Mouse (Mus musculus) testis, postnatal 14 days (tissue): Measurements from ENCODE around the gene Fam167b.

Experiments
- DNase-seq: peaks from one replicate; pipeline ENCODE4 v3.0.0; 2021; ENCODE audit warnings: low spot score

Fam167b gene

DNA sequence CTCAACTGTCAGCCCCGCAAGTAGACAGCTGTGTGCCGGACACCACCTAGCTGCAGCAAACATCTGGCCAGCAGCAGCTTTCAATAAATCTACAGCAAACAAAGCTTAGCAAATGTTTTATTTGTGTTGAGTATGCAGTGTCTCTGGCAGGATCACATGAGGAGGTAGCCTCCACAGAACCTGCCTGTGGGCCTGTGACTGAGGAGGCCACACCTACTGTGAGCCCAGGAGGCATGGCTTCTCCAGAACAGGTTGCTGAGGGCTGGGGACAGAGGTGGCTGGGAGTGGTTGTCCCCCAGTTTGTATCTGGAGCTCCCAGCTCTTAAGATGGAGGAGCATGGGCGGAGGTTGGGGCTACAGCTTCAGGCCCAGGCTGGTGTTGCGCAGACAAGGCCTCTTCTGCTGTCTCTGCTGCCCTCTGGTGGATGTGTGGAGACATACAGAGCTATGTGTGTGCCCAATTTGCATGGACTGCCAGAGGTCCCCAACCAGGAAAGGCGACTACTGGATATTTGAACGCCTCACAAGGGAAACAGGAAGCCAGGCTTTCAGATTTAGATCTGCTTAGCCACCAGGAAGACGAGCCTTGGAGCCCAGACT lies 30.2 kb upstream of the Fam167b start:
- DNase-seq, result peak; percentile 63

DNA sequence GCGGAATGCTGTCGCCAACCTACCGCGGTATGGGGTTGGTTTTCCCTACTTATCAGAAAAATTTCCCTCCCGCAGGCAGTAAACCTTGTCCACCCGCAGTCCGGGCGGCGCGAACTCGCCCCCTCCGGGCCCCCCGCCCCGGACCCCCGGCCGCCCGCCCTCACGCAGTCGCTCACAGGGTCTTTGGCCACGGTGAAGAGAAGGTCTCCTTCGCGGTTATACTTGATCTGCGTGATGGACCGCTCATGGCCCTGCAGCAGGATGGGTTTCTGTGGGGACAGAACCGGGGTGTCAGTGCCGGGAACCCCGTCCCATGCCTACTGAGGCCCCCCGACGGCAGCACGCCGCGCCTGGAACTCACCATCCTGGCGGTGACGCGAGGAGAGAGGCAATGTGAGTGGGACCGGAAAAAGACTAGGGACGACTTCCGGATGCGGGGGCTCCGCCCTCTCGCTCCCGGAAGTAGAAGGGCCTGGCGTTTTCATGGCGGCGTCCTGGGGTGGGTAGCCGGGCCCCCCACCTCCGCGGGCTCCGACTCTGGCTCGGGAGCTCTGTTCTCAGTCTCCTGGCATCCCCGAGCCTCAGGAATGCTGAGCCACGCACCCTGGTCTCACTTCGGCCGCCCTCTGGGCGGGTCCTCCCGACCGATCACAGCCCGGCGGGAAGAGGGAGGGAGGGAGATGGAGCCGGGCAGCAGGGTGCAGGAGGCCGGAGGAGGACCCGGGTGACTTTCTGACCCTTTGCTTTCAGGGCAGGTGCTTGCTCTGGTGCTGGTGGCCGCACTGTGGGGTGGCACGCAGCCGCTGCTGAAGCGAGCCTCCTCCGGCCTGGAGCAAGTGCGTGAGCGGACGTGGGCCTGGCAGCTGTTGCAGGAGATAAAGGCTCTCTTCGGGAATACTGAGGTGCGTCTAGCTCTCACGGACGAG lies 22.1 kb upstream of the Fam167b start, which contains the start of the genes Eif3i and Tmem234:
Eif3i (minus strand) TSS at position 416 of the 926 bp plus-strand sequence.
Tmem234 (plus strand) TSS at position 436 of the 926 bp plus-strand sequence.
- peak; percentile 89 for DNase-seq

DNA sequence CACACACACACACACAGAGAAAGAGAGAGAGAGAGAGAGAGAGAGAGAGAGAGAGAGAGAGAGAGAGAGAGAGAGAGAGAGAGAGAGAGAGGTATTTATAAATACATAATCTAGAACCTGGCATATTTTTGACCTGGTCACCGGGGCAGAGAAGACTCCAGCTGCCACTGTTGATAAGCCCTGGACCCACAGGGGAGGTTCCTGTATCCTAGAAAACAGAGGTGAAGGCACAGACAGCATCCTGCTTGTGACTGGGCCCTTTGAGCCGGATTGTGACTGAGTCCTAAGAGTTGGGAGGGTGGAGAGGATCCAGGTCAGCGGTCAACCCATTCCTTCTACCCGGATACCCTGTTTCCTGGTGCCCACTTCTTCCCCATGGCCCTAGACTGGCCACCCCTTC lies 10.5 kb upstream of the Fam167b start:
- DNase-seq, result no peak

DNA sequence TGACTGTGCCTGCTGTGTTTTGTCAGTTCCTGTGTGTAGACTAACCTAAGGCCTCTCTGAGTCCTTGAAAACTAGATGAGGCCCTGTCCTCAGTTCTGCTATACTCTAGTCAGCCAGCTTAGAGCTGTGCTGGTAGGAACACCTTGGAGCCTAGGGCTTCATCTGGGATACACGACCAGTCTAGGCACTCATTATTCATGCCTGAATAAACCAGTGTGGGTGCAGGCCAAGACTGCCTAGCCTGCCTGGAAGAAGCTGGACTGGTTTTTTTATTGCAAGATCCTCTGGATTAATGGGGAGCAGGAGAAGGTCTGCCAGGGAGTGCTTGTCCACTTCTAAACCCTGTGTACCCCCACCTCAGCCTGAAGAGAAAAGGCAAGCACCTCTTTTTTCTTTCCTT lies 8.6 kb upstream of the Fam167b start:
- DNase-seq, result no peak

DNA sequence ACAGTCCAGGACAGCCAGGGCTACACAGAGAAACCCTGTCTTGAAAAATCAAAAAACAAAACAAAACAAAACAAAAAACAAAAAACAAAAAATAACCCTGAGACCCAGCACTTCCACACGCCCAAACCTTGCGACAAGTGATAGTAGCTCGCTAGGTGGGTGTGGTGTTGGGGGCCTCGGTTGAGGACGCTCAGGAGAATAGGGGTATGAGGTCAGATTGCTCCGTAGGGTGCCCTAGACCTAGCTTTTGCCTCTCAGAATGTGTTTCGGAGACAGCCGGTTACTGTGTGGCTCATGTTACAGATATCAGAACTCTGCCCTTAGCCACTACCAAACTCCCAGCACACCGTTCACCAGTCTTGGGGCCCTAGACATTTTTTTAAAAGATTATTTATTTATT lies 7.4 kb upstream of the Fam167b start:
- no peak for DNase-seq

DNA sequence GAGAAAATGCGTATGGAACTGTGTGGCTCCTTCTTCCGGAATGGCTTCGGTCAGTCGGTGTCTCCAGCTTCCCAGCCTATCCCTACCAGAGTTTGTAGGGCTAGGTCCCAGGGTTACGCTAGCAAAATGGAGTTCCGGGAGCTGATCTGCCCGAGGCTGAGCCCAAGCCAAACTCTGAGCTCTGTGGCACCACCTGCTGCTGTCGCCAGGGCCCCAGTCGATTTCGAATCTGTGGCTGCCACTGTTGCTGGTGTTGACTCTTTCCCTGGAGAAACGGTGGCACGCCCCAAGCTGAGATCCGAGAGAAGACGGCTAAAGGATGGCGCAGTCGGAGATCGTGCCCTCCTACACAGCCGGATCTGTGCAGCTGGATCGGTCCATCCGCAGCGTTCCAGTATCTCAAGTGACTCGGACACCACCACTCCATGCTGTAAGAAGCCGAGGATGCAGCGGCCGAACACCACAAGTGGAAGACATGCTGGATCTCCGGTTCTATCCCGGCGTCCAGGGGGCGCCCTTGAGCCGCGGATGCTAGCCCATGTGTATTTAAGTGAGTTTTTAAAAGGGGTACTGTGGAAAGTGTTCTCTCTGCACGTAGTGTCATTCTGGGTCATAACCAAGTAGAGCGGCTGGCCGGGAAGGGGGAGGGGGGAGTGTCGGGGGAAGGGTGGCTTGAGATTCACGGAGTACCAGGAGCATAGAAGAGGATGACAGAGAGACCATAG lies 6.7 kb upstream of the Fam167b start:
- peak; percentile 76 for DNase-seq

DNA sequence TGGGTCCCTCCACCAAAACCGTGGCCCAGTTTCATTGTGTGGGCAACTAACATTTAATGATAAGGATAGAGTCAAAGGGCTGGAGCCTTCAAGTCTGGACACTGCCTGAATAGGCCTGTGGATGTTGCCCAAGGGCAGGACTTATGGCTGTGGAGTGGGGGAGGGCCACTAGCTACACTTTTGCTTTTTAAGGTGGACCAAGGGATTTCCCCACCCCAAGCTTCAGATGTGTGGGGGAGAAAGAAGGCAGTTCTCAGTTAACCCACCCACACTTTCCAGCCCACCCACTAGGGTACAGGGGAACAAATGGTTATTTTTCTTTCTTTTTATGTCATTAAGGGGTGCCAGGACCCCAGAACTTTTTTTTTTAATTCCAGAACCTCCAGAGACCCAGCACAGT lies 6.0 kb upstream of the Fam167b start:
- no peak for DNase-seq

DNA sequence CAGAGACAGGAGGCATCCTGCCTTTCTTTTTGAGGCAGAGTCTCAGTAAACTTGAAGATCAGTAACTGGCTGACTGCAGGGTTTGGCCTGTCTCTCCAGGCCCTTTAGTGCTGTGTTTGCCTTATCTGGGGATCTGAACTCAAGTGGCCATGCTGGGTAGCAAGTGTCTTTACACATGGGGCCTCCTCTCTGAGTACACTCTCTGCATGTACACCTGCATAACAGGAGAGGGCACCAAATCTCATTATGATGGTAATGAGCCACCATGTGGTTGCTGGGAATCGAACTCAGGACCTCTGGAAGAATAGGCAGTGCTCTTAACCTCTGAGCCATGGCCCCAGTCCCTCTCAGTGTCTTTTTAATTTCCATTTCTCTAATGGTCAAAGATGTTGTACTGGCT lies 3.9 kb upstream of the Fam167b start:
- no peak for DNase-seq

DNA sequence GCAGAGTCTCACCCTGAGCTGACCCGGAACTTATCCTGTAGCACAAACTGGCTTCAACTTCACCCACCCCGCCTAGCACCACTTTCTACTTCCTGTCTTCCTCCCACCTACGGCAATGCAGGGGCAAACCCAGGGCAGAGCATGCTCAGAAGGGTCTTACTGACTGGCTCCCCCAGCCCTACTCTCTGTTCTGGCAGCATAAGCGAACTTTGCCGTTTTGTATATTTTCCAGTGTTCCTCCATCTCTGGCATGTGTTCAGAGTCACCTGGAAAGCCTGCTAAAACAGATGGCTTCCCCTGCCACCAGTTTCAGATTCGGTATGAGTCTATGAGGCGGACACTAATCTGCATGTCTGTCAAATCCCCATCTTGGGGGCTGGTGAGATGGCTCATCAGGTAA lies 2.0 kb upstream of the Fam167b start:
- DNase-seq, result no peak

DNA sequence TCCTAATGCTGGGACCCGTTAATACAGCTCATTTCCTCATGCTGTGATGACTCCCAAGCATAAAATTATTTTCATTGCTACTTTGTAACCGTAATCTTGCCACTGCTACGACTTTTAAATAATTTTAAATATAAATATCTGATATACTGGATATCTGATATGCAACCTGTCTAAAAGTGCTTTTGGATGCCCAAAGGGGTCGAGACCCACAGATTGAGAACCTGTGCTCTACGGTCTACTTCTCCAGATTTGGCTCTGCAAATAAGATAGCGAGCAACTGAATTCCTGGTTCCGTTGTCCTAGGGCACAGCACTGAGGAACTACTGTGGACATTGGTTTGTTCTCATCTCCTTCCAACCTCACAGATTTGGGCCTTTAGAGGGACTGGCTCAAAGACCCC lies 661 bp downstream of the Fam167b start:
- no peak for DNase-seq

DNA sequence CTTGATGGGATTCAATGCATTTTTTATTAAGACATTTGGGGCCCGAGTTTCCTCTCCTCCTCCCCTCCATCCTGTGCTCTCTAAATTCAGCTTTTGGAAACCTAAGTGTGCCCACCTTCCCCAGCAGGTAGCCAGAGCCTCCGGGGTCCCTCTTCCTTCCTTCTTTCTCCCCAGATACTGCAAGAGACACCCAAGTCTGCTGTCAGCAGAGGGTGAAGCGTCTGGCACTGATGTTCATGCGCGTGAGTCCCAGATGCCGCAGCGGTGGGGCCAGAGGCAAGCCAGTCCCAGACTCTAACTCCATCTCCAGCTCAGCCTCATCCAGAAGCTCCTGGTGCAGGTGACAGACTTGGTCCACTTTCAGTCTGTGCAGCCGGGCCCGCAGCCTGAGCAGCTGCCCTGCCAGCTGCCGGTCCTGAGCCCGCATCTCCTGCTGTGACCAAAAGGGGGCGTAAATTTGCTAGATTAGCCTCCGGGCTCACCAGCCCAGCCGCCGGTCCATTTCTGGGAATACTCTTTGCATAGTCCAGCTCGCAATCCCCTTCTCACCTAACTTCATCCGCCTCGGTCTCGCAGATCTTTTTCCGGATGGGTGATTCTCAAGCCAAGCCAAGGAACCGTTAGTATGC lies 1.4 kb downstream of the Fam167b start:
- DNase-seq, result peak; percentile 60

DNA sequence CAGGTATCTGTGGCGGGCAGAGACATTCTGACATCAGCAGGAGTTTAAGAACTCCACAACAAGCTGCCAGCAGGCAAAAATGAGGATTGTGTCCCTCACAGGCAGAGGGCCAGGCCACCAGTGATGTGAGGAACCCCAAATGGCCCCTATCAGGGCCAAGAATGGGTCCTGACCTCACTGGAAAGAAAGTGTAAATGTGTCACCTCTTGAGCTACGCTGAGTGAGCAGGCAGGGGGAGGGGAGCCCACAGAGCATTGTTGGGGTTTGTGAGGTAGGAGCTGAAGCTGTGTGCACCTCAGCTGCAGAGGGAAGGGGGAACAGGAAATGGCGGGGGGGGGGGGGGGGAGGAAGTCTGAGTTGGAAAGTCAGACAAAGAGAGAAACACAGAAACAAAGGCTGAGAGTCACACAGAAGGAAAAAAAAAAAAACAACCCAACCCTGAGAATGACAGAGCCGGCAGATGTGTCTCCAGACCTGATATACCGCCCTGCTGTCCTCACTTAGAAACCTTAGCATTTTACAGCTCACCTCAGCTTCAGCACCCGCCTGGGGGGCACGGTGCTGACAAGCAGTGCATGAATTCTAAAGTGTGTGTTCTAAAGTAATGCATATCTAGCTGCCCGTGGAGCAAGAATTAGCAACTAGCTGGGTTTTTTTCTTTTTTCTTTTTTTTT lies 3.0 kb downstream of the Fam167b start:
- no peak for DNase-seq

DNA sequence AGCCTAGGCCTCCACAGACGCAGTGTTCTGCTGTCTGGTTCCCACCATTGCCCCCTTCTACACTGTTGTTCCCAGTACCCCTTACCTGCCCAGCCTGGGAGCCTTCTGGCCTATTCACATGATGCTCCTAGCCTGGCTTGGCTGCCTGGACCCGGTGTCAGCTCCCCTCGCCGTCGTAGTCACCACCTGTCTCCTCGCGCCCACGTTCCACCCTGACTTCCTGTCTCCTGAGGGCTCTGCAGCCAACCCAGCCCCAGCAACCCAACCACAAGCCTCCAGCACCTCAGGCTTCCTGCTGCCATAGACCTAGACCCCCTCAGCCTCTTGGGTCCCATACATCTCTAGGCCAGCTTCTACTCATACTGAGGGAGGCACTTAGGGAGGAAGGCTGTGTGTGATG lies 4.9 kb downstream of the Fam167b start, which contains the start of gene Lck:
Lck (minus strand) TSS at position 212 of the 400 bp plus-strand sequence.
- DNase-seq, result no peak

DNA sequence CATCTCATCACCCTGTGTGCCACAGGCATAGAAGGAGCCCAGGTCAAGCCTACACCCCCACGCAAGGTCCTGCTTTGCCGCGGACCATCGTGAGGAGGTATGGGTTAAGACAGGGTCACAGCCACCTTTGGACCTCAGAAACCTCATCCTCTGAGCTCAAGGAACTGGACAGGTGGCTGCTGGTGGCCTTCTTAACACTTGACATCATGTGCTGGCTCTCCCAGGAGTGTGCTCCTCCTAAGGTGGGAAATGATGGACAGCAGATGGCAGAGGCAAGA lies 5.3 kb downstream of the Fam167b start:
- no peak for DNase-seq

DNA sequence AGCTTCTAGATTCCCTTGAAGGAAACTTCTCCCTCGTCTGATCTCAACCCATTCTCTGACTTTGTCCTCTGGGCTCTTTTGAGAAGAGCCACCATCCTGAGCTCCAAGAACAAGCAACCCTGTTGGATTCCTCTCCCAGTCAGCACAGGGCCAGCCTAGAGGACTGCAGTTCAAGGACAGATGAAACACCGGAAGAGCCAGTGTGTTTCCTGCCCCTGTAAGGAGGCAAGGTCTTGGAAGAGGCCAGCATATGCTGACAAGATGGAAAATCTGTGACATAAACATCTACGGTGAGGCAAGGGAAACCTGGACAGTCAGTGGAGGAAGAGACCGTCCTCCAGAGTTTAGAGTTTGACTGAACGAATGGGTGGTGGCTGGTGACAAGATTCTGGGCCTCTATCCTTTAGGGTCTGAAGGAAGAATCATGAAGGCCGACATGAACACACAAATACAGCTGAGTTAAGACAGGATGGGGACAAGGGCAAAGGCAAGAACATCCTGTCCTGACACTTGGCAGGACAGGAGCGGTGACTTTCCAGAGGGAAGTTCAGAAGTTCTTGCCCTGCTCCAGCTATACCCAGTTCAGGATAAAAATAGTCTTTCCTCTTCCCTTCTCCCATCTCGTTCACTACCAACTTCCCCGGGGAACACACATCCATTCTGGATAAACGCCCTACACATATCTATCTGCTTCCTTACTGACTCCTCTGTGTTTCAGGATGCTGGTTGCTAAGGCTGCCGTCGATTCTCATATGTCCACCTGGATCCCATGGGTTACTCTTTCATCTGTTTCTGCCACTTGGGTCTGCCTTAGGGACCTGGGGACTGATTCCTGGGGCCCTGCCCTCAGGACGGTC lies 5.9 kb downstream of the Fam167b start:
- no peak for DNase-seq

DNA sequence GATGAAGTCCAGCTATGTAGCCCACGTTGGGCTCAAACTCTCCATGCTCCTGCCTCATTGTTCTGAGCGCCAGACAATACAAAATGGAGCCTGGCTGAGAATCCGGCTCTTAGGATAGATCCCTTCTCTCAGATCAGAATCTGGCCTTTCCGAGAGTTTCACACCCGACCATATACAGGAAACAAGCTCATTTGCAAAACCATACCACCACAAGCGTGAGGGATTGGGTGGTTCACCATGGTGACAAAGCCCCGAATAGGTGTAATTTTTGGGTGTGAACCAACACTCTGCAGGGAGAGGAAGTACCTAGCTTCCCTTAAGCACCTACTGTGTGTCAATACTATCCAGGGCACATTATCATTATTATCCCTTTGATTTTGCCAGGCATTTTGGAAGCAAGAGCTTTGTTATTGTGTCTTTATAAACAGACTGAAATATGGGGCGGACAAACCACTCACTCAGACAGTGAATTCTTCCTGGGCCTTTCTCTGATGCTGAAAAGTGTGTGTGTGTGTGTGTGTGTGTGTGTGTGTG lies 6.7 kb downstream of the Fam167b start:
- no peak for DNase-seq

DNA sequence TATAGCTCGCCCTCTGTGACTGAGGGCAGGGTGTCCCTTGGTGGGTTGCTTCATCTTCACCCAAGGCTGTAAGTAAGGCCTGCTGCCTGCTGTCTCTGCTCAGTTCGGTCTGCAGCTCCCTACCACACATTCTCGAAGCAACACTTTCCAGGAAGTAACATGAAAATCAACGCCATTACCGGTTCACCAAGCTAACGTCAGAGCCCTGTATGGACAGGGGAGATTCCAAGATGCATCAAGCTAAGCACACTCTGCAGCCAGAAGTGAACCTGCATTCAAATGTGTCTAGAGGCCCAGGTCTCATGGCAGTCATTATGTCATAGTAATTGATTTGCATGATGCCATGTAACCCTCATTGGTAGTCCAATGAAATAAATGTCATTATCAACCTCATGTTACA lies 8.3 kb downstream of the Fam167b start:
- DNase-seq, result no peak

DNA sequence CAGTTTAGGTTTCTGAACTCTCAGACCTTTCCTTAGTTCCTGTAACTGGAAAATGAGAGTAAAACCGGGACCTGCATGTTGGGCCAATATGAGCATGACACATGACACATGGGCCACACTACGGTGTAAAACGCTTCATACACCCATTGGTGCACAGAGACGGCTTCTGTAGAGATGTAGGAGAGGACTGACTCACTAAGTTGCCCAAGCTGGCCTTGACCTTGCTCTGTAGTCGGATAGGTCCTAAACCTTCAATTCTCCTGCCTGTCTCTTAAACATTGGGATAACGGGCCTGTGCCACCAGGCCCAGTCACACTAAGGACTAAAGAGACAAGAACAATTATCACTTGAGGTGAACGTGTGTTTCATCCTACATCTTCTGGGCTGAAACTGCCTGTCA lies 10.0 kb downstream of the Fam167b start:
- no peak for DNase-seq

DNA sequence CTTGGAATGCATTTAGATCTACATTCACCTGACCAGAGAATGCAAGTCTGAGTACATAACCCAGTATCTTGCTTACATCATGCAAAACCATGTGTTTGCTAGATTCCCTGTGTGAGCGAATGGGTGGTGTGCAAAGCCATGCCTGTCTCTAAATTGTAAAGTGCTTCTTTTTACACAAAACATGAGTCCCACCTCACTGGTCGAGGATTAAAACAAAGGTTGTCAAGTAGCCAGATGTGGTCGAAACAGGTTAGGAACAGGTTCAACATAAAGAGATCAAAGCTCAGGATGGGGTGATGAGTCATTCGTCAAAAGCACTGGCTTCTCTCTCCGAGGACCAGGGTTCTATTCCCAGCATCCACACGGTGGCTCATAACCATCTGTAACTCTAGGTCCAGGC lies 13.2 kb downstream of the Fam167b start:
- no peak for DNase-seq

DNA sequence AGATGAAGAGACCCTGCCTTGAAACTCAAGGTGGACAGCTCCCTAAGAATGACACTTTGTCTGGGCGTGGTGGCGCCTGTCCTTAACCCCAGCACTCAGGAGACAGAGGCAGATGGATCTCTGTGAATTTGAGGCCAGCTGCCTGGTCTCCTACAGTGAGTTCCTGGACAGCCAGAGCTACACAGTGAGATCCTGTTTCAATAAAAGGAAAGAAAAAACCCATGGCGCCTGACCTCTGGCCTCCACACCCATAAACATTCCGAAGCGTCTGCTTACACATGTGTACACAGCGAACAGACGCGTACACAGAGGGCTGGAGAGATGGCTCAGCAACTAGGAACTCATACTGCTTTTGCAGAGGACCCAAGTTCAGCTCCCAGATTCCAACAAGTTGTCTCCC lies 14.6 kb downstream of the Fam167b start:
- DNase-seq, result no peak

DNA sequence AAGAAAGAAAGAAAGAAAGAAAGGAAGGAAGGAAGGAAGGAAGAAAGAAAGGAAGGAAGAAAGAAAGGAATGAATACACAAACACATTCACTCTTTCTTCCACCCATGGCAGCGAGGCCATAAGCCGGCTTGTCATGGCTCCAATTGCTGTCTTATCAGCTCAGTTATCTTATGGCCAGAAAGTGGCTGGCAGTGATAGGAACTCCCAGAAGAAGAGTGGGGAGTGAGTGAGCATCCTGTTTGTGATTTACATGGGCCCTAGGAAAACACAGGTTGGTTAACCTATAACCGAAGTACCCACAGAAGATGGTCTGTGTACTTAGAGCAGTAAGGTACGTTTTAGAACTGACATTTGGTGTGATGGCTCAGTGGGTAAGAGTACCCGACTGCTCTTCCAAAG lies 17.2 kb downstream of the Fam167b start:
- DNase-seq, result no peak
